Mouse (Mus musculus) embryonic facial prominence, embryonic 10.5 days (tissue): ENCODE measurements around the gene Mga. TPM values are rescaled to one million over a fixed set of nuclear protein-coding genes. Genes with fewer than 3 reads are reported as not detected.
A peak's percentile ranks its signal among the peaks of the same experiment; 100 is the strongest.

ENCODE experiments used
- DNase-seq: peaks from one replicate; pipeline ENCODE4 v3.0.0-alpha.2; 2017; ENCODE audit warnings: low spot score
- H3K27ac ChIP-seq: fragments of 300-500 bp; sonication (generic); replicated peaks from 2 replicates; pipeline ENCODE4 v1.5.1; 2016; ENCODE audit warnings: mild to moderate bottlenecking
- H3K27me3 ChIP-seq: fragments of 300-500 bp; sonication (generic); replicated peaks from 2 replicates; pipeline ENCODE4 v1.6.1; 2016; ENCODE audit warnings: low read depth, mild to moderate bottlenecking; ENCODE audit not compliant: poor library complexity, severe bottlenecking
- H3K36me3 ChIP-seq: fragments of 300-500 bp; sonication (generic); replicated peaks from 2 replicates; pipeline ENCODE4 v1.6.1; 2016; ENCODE audit warnings: mild to moderate bottlenecking, moderate library complexity
- H3K4me1 ChIP-seq: fragments of 300-500 bp; sonication (generic); 2 replicates; pipeline ENCODE4 v1.6.1; 2016
- H3K4me3 ChIP-seq: fragments of 300-500 bp; sonication (generic); 2 replicates; pipeline ENCODE4 v1.5.1; 2016; ENCODE audit warnings: mild to moderate bottlenecking, moderate library complexity
- H3K9me3 ChIP-seq: fragments of 300-500 bp; sonication (generic); 2 replicates; pipeline ENCODE4 v1.6.1; 2016; ENCODE audit warnings: mild to moderate bottlenecking
- WGBS: fragments of 180-500 bp; shearing (Covaris S2); methylation state at CpG from one replicate; pipeline ENCODE4 v1.1.7; 2016; 5-methylcytosine and 5-hydroxymethylcytosine counted together
- microRNA-seq: library from miRNA; unstranded; fragments of <30 nt; microRNA quantifications from one replicate; pipeline ENCODE4, GENCODE M21; 2017
- polyA plus RNA-seq: library from polyadenylated mRNA; unstranded; fragments of >200 nt; fragmentation: Nextera tagmentation; extraction: Ambion mirVana; gene quantifications from 2 replicates; pipeline ENCODE4 v1.2.1, GENCODE M21; 2016

The Mga gene
- polyA plus RNA-seq, 1 experiment from 2014 or later, result 31.3 TPM

- Histone ChIP-seq H3K4me1 (peaks cover 3% of the 10 kb centered on the region; the same call in 1 of the 2 replicates), H3K4me3 (no peak overlapping the region), H3K27ac (no peak overlapping the region), H3K27me3 (no peaks in the 10 kb centered on the region), H3K9me3 (no peaks in the 10 kb centered on the region), H3K36me3 (peaks cover 29% of the 10 kb centered on the region)
- 80% methylated on average over 8 of the region's 8 CpGs for WGBS
- DNase-seq, result peak; percentile 61
Observed at GRCm38 (mm10) chr2:120011462-120012200, 114.6 kb downstream of the Mga start.

GRCm38 (mm10) chr2:120012924-120013323, 115.9 kb downstream of the Mga start:
- H3K27me3 ChIP-seq, result no peaks in the 10 kb centered on the region
- DNase-seq, result no peak
- 90% methylated on average over 13 of the region's 13 CpGs for WGBS
- H3K36me3 ChIP-seq, result peaks cover 42% of the 10 kb centered on the region
- no peak overlapping the region for H3K27ac ChIP-seq
- H3K4me1 ChIP-seq, result no peaks in the 10 kb centered on the region; the same call in 1 of the 2 replicates
- no peaks in the 10 kb centered on the region for H3K9me3 ChIP-seq
- no peak overlapping the region for H3K4me3 ChIP-seq

DNA sequence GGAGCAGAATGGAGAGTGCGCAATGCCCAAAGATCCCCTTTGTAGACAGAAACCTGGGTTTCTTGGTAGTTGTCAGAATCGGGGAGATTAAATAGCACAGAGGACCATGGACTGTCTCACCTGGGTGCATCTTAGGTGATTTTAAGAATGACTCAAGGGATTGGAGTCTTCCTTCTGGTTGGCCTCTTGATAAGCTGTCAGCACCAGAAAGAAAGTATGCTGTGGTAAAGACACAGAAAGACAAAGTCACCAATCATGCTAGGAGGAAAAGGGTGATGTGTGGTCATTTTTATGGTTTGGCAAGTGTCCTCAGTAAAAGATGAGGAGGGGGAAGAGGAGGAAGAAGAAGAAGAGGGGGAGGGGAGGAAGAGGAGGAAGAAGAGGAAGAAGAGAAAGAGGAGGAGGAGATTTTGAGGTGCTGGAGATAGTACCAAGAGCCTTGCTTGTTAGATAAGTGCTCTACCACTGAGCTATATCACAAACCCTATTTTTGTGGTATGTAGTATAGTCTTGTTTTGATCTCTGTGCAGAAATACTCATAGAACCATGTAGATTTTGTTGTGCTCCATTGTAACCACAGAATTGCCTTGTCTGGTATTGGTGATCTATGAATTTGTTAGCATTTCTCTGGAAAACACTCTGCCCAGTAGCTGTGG, 116.9 kb downstream of the Mga start:
- Histone ChIP-seq H3K4me3 (no peak overlapping the region), H3K27me3 (no peaks in the 10 kb centered on the region), H3K36me3 (peaks cover 53% of the 10 kb centered on the region), H3K4me1 (no peaks in the 10 kb centered on the region), H3K9me3 (no peaks in the 10 kb centered on the region), H3K27ac (no peak overlapping the region)
- no peak for DNase-seq
- WGBS, result 95% methylated on average over 2 of the region's 2 CpGs

- Histone ChIP-seq H3K36me3 (peaks cover 72% of the 10 kb centered on the region), H3K27me3 (no peaks in the 10 kb centered on the region), H3K4me3 (no peak overlapping the region), H3K4me1 (no peaks in the 10 kb centered on the region), H3K27ac (no peak overlapping the region), H3K9me3 (no peaks in the 10 kb centered on the region)
- DNase-seq, result no peak
- 92% methylated on average over 4 of the region's 4 CpGs for WGBS
Observed at GRCm38 (mm10) chr2:120015882-120016281, 118.9 kb downstream of the Mga start.

DNA sequence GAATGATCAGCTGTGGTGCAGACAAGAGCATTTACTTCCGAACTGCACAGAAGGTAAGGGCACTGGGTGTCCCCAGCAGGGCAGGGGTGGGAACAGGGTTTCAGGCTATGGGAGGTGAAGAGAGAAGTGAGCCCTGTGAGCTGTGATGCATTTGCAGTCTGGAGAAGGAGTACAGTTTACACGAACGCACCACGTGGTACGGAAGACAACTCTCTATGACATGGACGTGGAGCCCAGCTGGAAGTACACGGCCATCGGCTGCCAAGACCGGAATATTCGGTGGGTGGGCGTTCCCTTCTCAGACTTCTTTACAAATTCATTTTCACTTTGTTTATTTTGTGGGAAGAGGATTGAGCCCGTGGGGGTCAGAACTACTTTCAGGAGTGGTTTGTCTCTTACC, 120.6 kb downstream of the Mga start:
- Histone ChIP-seq H3K9me3 (no peaks in the 10 kb centered on the region), H3K4me3 (no peak overlapping the region), H3K36me3 (peaks cover 87% of the 10 kb centered on the region), H3K4me1 (no peaks in the 10 kb centered on the region), H3K27ac (no peak overlapping the region), H3K27me3 (no peaks in the 10 kb centered on the region)
- 92% methylated on average over 12 of the region's 12 CpGs for WGBS
- no peak for DNase-seq

Small RNA genes within 50 kb of the gene (microRNA-seq; reads per million reads assigned to microRNA genes)
- gene Mir7665, result not detected

Other genes starting within 250 kb of the Mga start
- 49.7 and 49.8 TPM in 2 replicates for gene Ndufaf1, start 234.4 kb upstream of the Mga start, polyA plus RNA-seq
- 61.1 and 63.7 TPM in 2 replicates for gene Rtf1, start 222.2 kb upstream of the Mga start, polyA plus RNA-seq
- gene Itpka, start 154.9 kb upstream of the Mga start, polyA plus RNA-seq, result 0.79 and 0.89 TPM in 2 replicates
- not detected in 2 replicates for gene Ltk, start 136.8 kb upstream of the Mga start, polyA plus RNA-seq
- gene Rpap1, start 109.7 kb upstream of the Mga start, polyA plus RNA-seq, result 40.6 and 41.1 TPM in 2 replicates
- 19.3 and 22.5 TPM in 2 replicates for gene Tyro3, start 99.5 kb upstream of the Mga start, polyA plus RNA-seq
- gene Mapkbp1, start 75.5 kb downstream of the Mga start, polyA plus RNA-seq, result 3.5 and 4.0 TPM in 2 replicates
- gene Jmjd7, start 130.3 kb downstream of the Mga start, polyA plus RNA-seq, result 20.4 and 20.6 TPM in 2 replicates
- 5.6 and 6.2 TPM in 2 replicates for gene Gm28042, start 130.3 kb downstream of the Mga start, polyA plus RNA-seq
- gene Pla2g4b, start 136.2 kb downstream of the Mga start, polyA plus RNA-seq, result 1.8 and 2.8 TPM in 2 replicates